Mouse (Mus musculus) liver, embryonic 16.5 days (tissue): ENCODE measurements around the gene Tgfbr2. TPM values are rescaled to one million over a fixed set of nuclear protein-coding genes. Genes with fewer than 3 reads are reported as not detected.

Experiments
- ATAC-seq: fragments of 200-750 bp; cut with Nextera tagmentation; 2 replicates; pipeline ENCODE4 v1.8.0; 2017; ENCODE audit warnings: low read depth, mild to moderate bottlenecking, moderate number of reproducible peaks, moderate library complexity
- H3K27ac ChIP-seq: fragments of 300-500 bp; sonication (generic); 2 replicates; pipeline ENCODE4 v1.5.1; 2014; ENCODE audit warnings: mild to moderate bottlenecking, low read length
- H3K27me3 ChIP-seq: fragments of 300-500 bp; sonication (generic); 2 replicates; pipeline ENCODE4 v1.6.1; 2014; ENCODE audit warnings: low read depth, low read length, mixed read lengths; ENCODE audit not compliant: control insufficient read depth, insufficient read depth
- H3K36me3 ChIP-seq: fragments of 300-500 bp; sonication (generic); 2 replicates; pipeline ENCODE4 v1.6.1; 2014; ENCODE audit warnings: mild to moderate bottlenecking; ENCODE audit not compliant: control insufficient read depth, insufficient read depth
- H3K4me1 ChIP-seq: fragments of 300-500 bp; sonication (generic); 2 replicates; pipeline ENCODE4 v1.6.1; 2014; ENCODE audit warnings: low read depth, low read length, mixed read lengths; ENCODE audit not compliant: control insufficient read depth
- H3K4me2 ChIP-seq: fragments of 300-500 bp; sonication (generic); 2 replicates; pipeline ENCODE4 v1.6.1; 2014; ENCODE audit warnings: low read depth, low read length, mixed read lengths
- H3K4me3 ChIP-seq: fragments of 300-500 bp; sonication (generic); 2 replicates; pipeline ENCODE4 v1.5.1; 2014; ENCODE audit warnings: low read depth, mild to moderate bottlenecking, low read length
- H3K9ac ChIP-seq: fragments of 300-500 bp; sonication (generic); 2 replicates; pipeline ENCODE4 v1.6.1; 2014; ENCODE audit warnings: low read depth, low read length
- H3K9me3 ChIP-seq: fragments of 300-500 bp; sonication (generic); replicated peaks from 2 replicates; pipeline ENCODE4 v1.6.1; 2016; ENCODE audit warnings: low read length; ENCODE audit not compliant: control insufficient read depth
- WGBS: fragments of 180-500 bp; shearing (Covaris S2); extraction: QIAGEN DNeasy Blood & Tissue Kit; methylation state at CpG from one replicate; pipeline ENCODE4 v1.1.7; 2014; ENCODE audit not compliant: insufficient replicate concordance; 5-methylcytosine and 5-hydroxymethylcytosine counted together
- polyA plus RNA-seq: library from polyadenylated mRNA; unstranded; fragments of >200 nt; fragmentation: Nextera tagmentation; extraction: Ambion mirVana; gene quantifications from 2 replicates; pipeline ENCODE4 v1.2.1, GENCODE M21; 2015

The Tgfbr2 gene
- polyA plus RNA-seq, 1 experiment from 2014 or later: 7.5 TPM

GRCm38 (mm10) chr9:116218780-116219179 is 43.6 kb upstream of the Tgfbr2 start:
- H3K4me3 ChIP-seq: no peak overlapping the region
- H3K4me1 ChIP-seq: no peaks in the 10 kb centered on the region
- H3K9ac ChIP-seq: no peak overlapping the region
- 47% methylated on average over 4 of the region's 4 CpGs for WGBS
- H3K9me3 ChIP-seq: no peaks in the 10 kb centered on the region
- H3K36me3 ChIP-seq: no peaks in the 10 kb centered on the region
- no peak overlapping the region for H3K27ac ChIP-seq
- no peak overlapping the region for H3K4me2 ChIP-seq
- ATAC-seq: no peak
- no peaks in the 10 kb centered on the region for H3K27me3 ChIP-seq

GRCm38 (mm10) chr9:116217099-116217498 is 41.9 kb upstream of the Tgfbr2 start:
- H3K27ac ChIP-seq: no peak overlapping the region
- 51% methylated on average over 7 of the region's 7 CpGs for WGBS

GRCm38 (mm10) chr9:116216677-116217076 is 41.5 kb upstream of the Tgfbr2 start:
- 40% methylated on average over 10 of the region's 10 CpGs for WGBS
- H3K27ac ChIP-seq: no peak overlapping the region

More at GRCm38 (mm10) chr9:116217099-116217498, 41.9 kb upstream of the Tgfbr2 start:
- H3K4me3 ChIP-seq: no peak overlapping the region
- no peaks in the 10 kb centered on the region for H3K36me3 ChIP-seq
- no peak for ATAC-seq
- no peaks in the 10 kb centered on the region for H3K9me3 ChIP-seq
- no peaks in the 10 kb centered on the region for H3K4me1 ChIP-seq
- H3K9ac ChIP-seq: no peak overlapping the region
- no peak overlapping the region for H3K4me2 ChIP-seq
- no peaks in the 10 kb centered on the region for H3K27me3 ChIP-seq

GRCm38 (mm10) chr9:116214296-116214695 is 39.1 kb upstream of the Tgfbr2 start:
- no peak for ATAC-seq
- Histone ChIP-seq H3K4me2 (no peak overlapping the region), H3K36me3 (no peaks in the 10 kb centered on the region), H3K4me1 (no peaks in the 10 kb centered on the region), H3K4me3 (no peak overlapping the region), H3K9ac (no peak overlapping the region), H3K27me3 (no peaks in the 10 kb centered on the region), H3K9me3 (no peaks in the 10 kb centered on the region), H3K27ac (no peak overlapping the region)
- 55% methylated on average over 6 of the region's 6 CpGs for WGBS

More at GRCm38 (mm10) chr9:116216677-116217076, 41.5 kb upstream of the Tgfbr2 start:
- Histone ChIP-seq H3K9ac (no peak overlapping the region), H3K4me2 (no peak overlapping the region), H3K4me1 (no peaks in the 10 kb centered on the region), H3K9me3 (no peaks in the 10 kb centered on the region), H3K4me3 (no peak overlapping the region), H3K36me3 (no peaks in the 10 kb centered on the region), H3K27me3 (no peaks in the 10 kb centered on the region)
- no peak for ATAC-seq

- ATAC-seq: no peak
- H3K4me1 ChIP-seq: no peaks in the 10 kb centered on the region
- no peaks in the 10 kb centered on the region for H3K9me3 ChIP-seq
- no peak overlapping the region for H3K4me3 ChIP-seq
- no peak overlapping the region for H3K27ac ChIP-seq
- 60% methylated on average over 8 of the region's 8 CpGs for WGBS
- H3K36me3 ChIP-seq: no peaks in the 10 kb centered on the region
- H3K9ac ChIP-seq: no peak overlapping the region
- no peak overlapping the region for H3K4me2 ChIP-seq
- H3K27me3 ChIP-seq: no peaks in the 10 kb centered on the region
Measured at GRCm38 (mm10) chr9:116212915-116213619, 37.9 kb upstream of the Tgfbr2 start.

GRCm38 (mm10) chr9:116212069-116212468 is 36.9 kb upstream of the Tgfbr2 start:
- Histone ChIP-seq H3K27me3 (no peaks in the 10 kb centered on the region), H3K27ac (no peak overlapping the region), H3K4me2 (no peak overlapping the region), H3K4me3 (no peak overlapping the region), H3K9ac (no peak overlapping the region), H3K9me3 (no peaks in the 10 kb centered on the region), H3K36me3 (no peaks in the 10 kb centered on the region), H3K4me1 (no peaks in the 10 kb centered on the region)
- ATAC-seq: no peak
- 47% methylated on average over 12 of the region's 12 CpGs for WGBS

- Histone ChIP-seq H3K27me3 (no peaks in the 10 kb centered on the region), H3K4me1 (no peaks in the 10 kb centered on the region), H3K36me3 (no peaks in the 10 kb centered on the region), H3K9ac (no peak overlapping the region), H3K4me3 (no peak overlapping the region), H3K4me2 (no peak overlapping the region), H3K9me3 (no peaks in the 10 kb centered on the region), H3K27ac (no peak overlapping the region)
- no peak for ATAC-seq
- WGBS: 58% methylated on average over 16 of the region's 16 CpGs
Measured at GRCm38 (mm10) chr9:116208169-116208904, 33.2 kb upstream of the Tgfbr2 start.

GRCm38 (mm10) chr9:116206901-116207300 is 31.7 kb upstream of the Tgfbr2 start:
- Histone ChIP-seq H3K9me3 (no peaks in the 10 kb centered on the region), H3K9ac (no peak overlapping the region), H3K4me3 (no peak overlapping the region), H3K4me1 (no peaks in the 10 kb centered on the region), H3K27ac (no peak overlapping the region), H3K4me2 (no peak overlapping the region), H3K36me3 (no peaks in the 10 kb centered on the region), H3K27me3 (no peaks in the 10 kb centered on the region)
- WGBS: 45% methylated on average over 2 of the region's 2 CpGs
- ATAC-seq: no peak

- Histone ChIP-seq H3K36me3 (no peaks in the 10 kb centered on the region), H3K4me2 (no peak overlapping the region), H3K9ac (no peak overlapping the region), H3K9me3 (no peaks in the 10 kb centered on the region), H3K4me3 (no peak overlapping the region), H3K27me3 (no peaks in the 10 kb centered on the region), H3K4me1 (no peaks in the 10 kb centered on the region), H3K27ac (no peak overlapping the region)
- 71% methylated on average over 1 of the region's 1 CpGs for WGBS
- ATAC-seq: no peak
Measured at GRCm38 (mm10) chr9:116203675-116204074, 28.5 kb upstream of the Tgfbr2 start.
